Mouse (Mus musculus) MEL (cell line): ENCODE results near the gene Alkbh5. TPM values are rescaled to one million over a fixed set of nuclear protein-coding genes. Genes with fewer than 3 reads are reported as not detected.
A peak's percentile ranks its signal among the peaks of the same experiment; 100 is the strongest.

Experiments used
- DNase-seq: peaks from one replicate; pipeline ENCODE4 v3.0.0; 2011; ENCODE audit warnings: low read depth, low spot score
- H3K27ac ChIP-seq: 2 replicates; pipeline ENCODE4 v1.5.1; 2012; ENCODE audit warnings: low read depth, mild to moderate bottlenecking, control low read depth, low read length, moderate library complexity; ENCODE audit not compliant: control insufficient read depth
- H3K27me3 ChIP-seq, 2 experiments: fragments of 150-350 bp in 1 of 2; sonication (generic) in 1 of 2; 2 replicates each; pipeline ENCODE4 v1.6.1; 2012; ENCODE audit warnings: low read length in 2 of 2, mild to moderate bottlenecking in 2 of 2, improper control_type of control experiment in 1 of 2, moderate library complexity in 1 of 2; ENCODE audit not compliant: insufficient read depth in 2 of 2, control insufficient read depth in 1 of 2
- H3K36me3 ChIP-seq, 2 experiments: 2 replicates each; pipeline ENCODE4 v1.6.1; 2012 to 2014; ENCODE audit warnings: low read length in 2 of 2, improper control_type of control experiment in 1 of 2, inconsistent platforms in 1 of 2, mild to moderate bottlenecking in 1 of 2; ENCODE audit not compliant: insufficient read depth in 2 of 2, control insufficient read depth in 1 of 2
- H3K4me1 ChIP-seq, 2 experiments: fragments of 150-350 bp in 1 of 2; sonication (generic) in 1 of 2; 2 replicates each; pipeline ENCODE4 v1.6.1; 2012; ENCODE audit warnings: low read length in 2 of 2, improper control_type of control experiment in 1 of 2, mild to moderate bottlenecking in 1 of 2; ENCODE audit not compliant: insufficient read depth in 2 of 2, control insufficient read depth in 1 of 2
- H3K4me3 ChIP-seq, 2 experiments: fragments of 150-350 bp in 1 of 2; sonication (generic) in 1 of 2; 2 replicates each; pipeline ENCODE4 v1.5.1; 2012; ENCODE audit warnings: low read depth in 2 of 2, low read length in 2 of 2, mild to moderate bottlenecking in 2 of 2, moderate library complexity in 2 of 2, control low read depth in 1 of 2, improper control_type of control experiment in 1 of 2; ENCODE audit not compliant: control insufficient read depth in 1 of 2, insufficient read depth in 1 of 2
- H3K79me2 ChIP-seq: 2 replicates; pipeline ENCODE4 v1.6.1; 2012; ENCODE audit warnings: mild to moderate bottlenecking, low read length, moderate library complexity; ENCODE audit not compliant: control insufficient read depth, poor library complexity, insufficient read depth
- H3K9ac ChIP-seq: 2 replicates; pipeline ENCODE4 v1.6.1; 2012; ENCODE audit warnings: low read depth, mild to moderate bottlenecking, control low read depth, low read length, moderate library complexity; ENCODE audit not compliant: control insufficient read depth, poor library complexity, severe bottlenecking
- H3K9me3 ChIP-seq: fragments of 150-350 bp; sonication (generic); replicated peaks from 2 replicates; pipeline ENCODE4 v1.6.1; 2012; ENCODE audit warnings: mild to moderate bottlenecking, low read length, improper control_type of control experiment, moderate library complexity; ENCODE audit not compliant: insufficient read depth
- CHD1 ChIP-seq: IDR thresholded peaks from 2 replicates; pipeline ENCODE4 v1.6.1; 2012; ENCODE audit warnings: low read depth, mild to moderate bottlenecking, inconsistent platforms, low read length, improper control_type of control experiment
- CTCF ChIP-seq, 3 experiments: IDR thresholded peaks in 2 of 3; conservative IDR thresholded peaks in 1 of 3; 2 replicates each; pipeline ENCODE4 v1.5.1; 2011 to 2012; ENCODE audit warnings: low read length in 3 of 3, low read depth in 2 of 3, mild to moderate bottlenecking in 2 of 3, improper control_type of control experiment in 1 of 3, inconsistent platforms in 1 of 3, mixed read lengths in 1 of 3, moderate library complexity in 1 of 3; ENCODE audit not compliant: control insufficient read depth in 1 of 3, insufficient read depth in 1 of 3, poor library complexity in 1 of 3, severe bottlenecking in 1 of 3
- ELF1 ChIP-seq: IDR thresholded peaks from 2 replicates; pipeline ENCODE4 v1.6.1; 2014; ENCODE audit warnings: low read depth, mild to moderate bottlenecking, inconsistent platforms, low read length, improper control_type of control experiment, moderate library complexity
- GABPA ChIP-seq: IDR thresholded peaks from 2 replicates; pipeline ENCODE4 v1.6.1; 2012; ENCODE audit warnings: low read depth, mild to moderate bottlenecking, inconsistent platforms, low read length, improper control_type of control experiment, moderate library complexity
- KAT2A ChIP-seq: conservative IDR thresholded peaks from 2 replicates; pipeline ENCODE4 v1.6.1; 2012; ENCODE audit warnings: low read depth, low read length, improper control_type of control experiment, inconsistent platforms
- MAX ChIP-seq: IDR thresholded peaks from 2 replicates; pipeline ENCODE4 v1.6.1; 2011; ENCODE audit warnings: low read length, improper control_type of control experiment
- MEF2A ChIP-seq: IDR thresholded peaks from 2 replicates; pipeline ENCODE4 v1.6.1; 2014; ENCODE audit warnings: low read depth, mild to moderate bottlenecking, inconsistent platforms, low read length, improper control_type of control experiment; ENCODE audit not compliant: poor library complexity, insufficient replicate concordance, severe bottlenecking; ENCODE audit errors: extremely low read depth
- POLR2A ChIP-seq, 2 experiments: IDR thresholded peaks; 2 replicates each; pipeline ENCODE4 v1.6.1; 2011 to 2012; ENCODE audit warnings: low read length in 2 of 2, mild to moderate bottlenecking in 2 of 2, control low read depth in 1 of 2, improper control_type of control experiment in 1 of 2, low read depth in 1 of 2, moderate library complexity in 1 of 2; ENCODE audit not compliant: control insufficient read depth in 1 of 2, insufficient read depth in 1 of 2, poor library complexity in 1 of 2
- POLR2AphosphoS5 ChIP-seq: IDR thresholded peaks from 2 replicates; pipeline ENCODE4 v1.6.1; 2012; ENCODE audit warnings: low read depth, borderline replicate concordance, mild to moderate bottlenecking, inconsistent platforms, low read length, moderate library complexity, mixed read lengths
- RAD21 ChIP-seq: IDR thresholded peaks from 2 replicates; pipeline ENCODE4 v1.6.1; 2011; ENCODE audit warnings: mild to moderate bottlenecking, low read depth, low read length, improper control_type of control experiment
- RCOR1 ChIP-seq: IDR thresholded peaks from 2 replicates; pipeline ENCODE4 v1.6.1; 2012; ENCODE audit warnings: low read depth, mild to moderate bottlenecking, inconsistent platforms, low read length, improper control_type of control experiment
- TAL1 ChIP-seq: IDR thresholded peaks from 2 replicates; pipeline ENCODE4 v1.6.1; 2012; ENCODE audit warnings: mild to moderate bottlenecking, inconsistent platforms, low read length, moderate library complexity, mixed read lengths
- TBP ChIP-seq: IDR thresholded peaks from 2 replicates; pipeline ENCODE4 v1.8.0; 2011; ENCODE audit warnings: low read depth, low read length, improper control_type of control experiment
- TCF12 ChIP-seq: IDR thresholded peaks from 2 replicates; pipeline ENCODE4 v1.6.1; 2014; ENCODE audit warnings: low read depth, mild to moderate bottlenecking, inconsistent platforms, low read length, improper control_type of control experiment, moderate library complexity
- UBTF ChIP-seq: IDR thresholded peaks from 2 replicates; pipeline ENCODE4 v1.6.1; 2012; ENCODE audit warnings: low read depth, mild to moderate bottlenecking, inconsistent platforms, low read length, improper control_type of control experiment, moderate library complexity, borderline replicate concordance; ENCODE audit not compliant: insufficient read depth
- USF1 ChIP-seq: IDR thresholded peaks from 2 replicates; pipeline ENCODE4 v1.6.1; 2014; ENCODE audit warnings: low read depth, mild to moderate bottlenecking, inconsistent platforms, low read length, improper control_type of control experiment, moderate library complexity
- ZMIZ1 ChIP-seq: IDR thresholded peaks from 2 replicates; pipeline ENCODE4 v1.6.1; 2012; ENCODE audit warnings: low read depth, mild to moderate bottlenecking, inconsistent platforms, low read length, improper control_type of control experiment, moderate library complexity
- polyA plus RNA-seq, 2 experiments: library from polyadenylated mRNA; stranded (reverse) in 1 of 2; unstranded in 1 of 2; fragments of >175 nt in 1 of 2; fragments of >200 nt in 1 of 2; gene quantifications; 2 replicates each; pipeline versions ENCODE4 v1.2.1 to v1.2.4; 2012; ENCODE audit warnings: low replicate concordance in 2 of 2, low read depth in 1 of 2; ENCODE audit not compliant: insufficient read length in 2 of 2, insufficient read depth in 1 of 2, missing spikeins in 1 of 2
- total RNA-seq: library from RNA; depleted of rRNA; stranded (reverse); fragments of 300-350 nt; gene quantifications from 2 replicates; pipeline ENCODE4 v1.2.3, GENCODE M21; 2012

The Alkbh5 gene
- total and polyA plus RNA-seq, 3 experiments, result 39.4 to 49.1 TPM; not detected in 1

GRCm38 (mm10) chr11:60495692-60496091, 40.5 kb upstream of the Alkbh5 start:
- peaks cover under 1 to 1% of the 10 kb centered on the region in 2 experiments; a peak in 1 of 4 replicates for H3K27me3 ChIP-seq
- H3K79me2 ChIP-seq, result no peaks in the 10 kb centered on the region
- no peaks in the 10 kb centered on the region for H3K4me1 ChIP-seq
- H3K36me3 ChIP-seq, result no peaks in the 10 kb centered on the region
- H3K9ac ChIP-seq, result no peak overlapping the region
- no peak overlapping the region for H3K4me3 ChIP-seq
- no peak overlapping the region for H3K27ac ChIP-seq
- no peaks in the 10 kb centered on the region for H3K9me3 ChIP-seq
- no peak for TF ChIP-seq TCF12
- TF ChIP-seq CTCF (IDR thresholded peaks at IDR 0.05 in 2 of 3, conservative IDR thresholded peaks at IDR 0.05 in 1 of 3; ENCODE audit: control insufficient read depth in 1 of 3, insufficient read depth in 1 of 3, low read depth in 2 of 3, low read length in 3 of 3, poor library complexity in 1 of 3, severe bottlenecking in 1 of 3), result peak in 1 of 3 experiments; percentile 18; a peak in 2 of 6 replicates
- TF ChIP-seq RAD21, result peak; percentile 26
- no peak for TF ChIP-seq POLR2A (IDR thresholded peaks at IDR 0.05; ENCODE audit: control insufficient read depth in 1 of 2, insufficient read depth in 1 of 2, low read depth in 1 of 2, low read length in 2 of 2, poor library complexity in 1 of 2)
- no peak for TF ChIP-seq CHD1
- DNase-seq, result no peak

- Histone ChIP-seq H3K27me3 (peaks cover 3 to 15% of the 10 kb centered on the region in 2 experiments; a peak in 3 of 4 replicates), H3K9me3 (no peaks in the 10 kb centered on the region), H3K4me1 (peaks cover 0 to 14% of the 10 kb centered on the region in 2 experiments; a peak in 2 of 4 replicates), H3K79me2 (no peaks in the 10 kb centered on the region), H3K27ac (no peak overlapping the region), H3K4me3 (no peak overlapping the region), H3K9ac (no peak overlapping the region), H3K36me3 (0 out of 4 replicates have a peak, but pooled peaks cover 0 to 3% of the 10 kb centered on the region in 2 experiments)
- TF ChIP-seq RCOR1 (no peak), KAT2A (no peak), TCF12 (no peak), TBP (no peak), GABPA (no peak), MEF2A (no peak), ZMIZ1 (no peak), POLR2AphosphoS5 (no peak), TAL1 (no peak), USF1 (no peak), MAX (no peak), ELF1 (no peak), UBTF (no peak)
- no peak for DNase-seq
Measured at GRCm38 (mm10) chr11:60507281-60507680, 28.9 kb upstream of the Alkbh5 start.
